Mouse (Mus musculus) embryonic facial prominence, embryonic 15.5 days (tissue): Measurements from ENCODE around the gene Hpca. TPM values are rescaled to one million over a fixed set of nuclear protein-coding genes. Genes with fewer than 3 reads are reported as not detected.

Source experiments
- ATAC-seq: fragments of 200-750 bp; cut with Nextera tagmentation; 2 replicates; pipeline ENCODE4 v1.8.0; 2017; ENCODE audit warnings: low read depth, moderate TSS enrichment; ENCODE audit not compliant: insufficient number of reproducible peaks, low FRiP score, low TSS enrichment
- H3K27ac ChIP-seq: fragments of 300-500 bp; sonication (generic); replicated peaks from 2 replicates; pipeline ENCODE4 v1.5.1; 2015; ENCODE audit warnings: mild to moderate bottlenecking, inconsistent platforms
- H3K27me3 ChIP-seq: fragments of 300-500 bp; sonication (generic); 2 replicates; pipeline ENCODE4 v1.6.1; 2015; ENCODE audit warnings: inconsistent platforms
- H3K36me3 ChIP-seq: fragments of 300-500 bp; sonication (generic); 2 replicates; pipeline ENCODE4 v1.6.1; 2015; ENCODE audit warnings: mild to moderate bottlenecking, inconsistent platforms
- H3K4me1 ChIP-seq: fragments of 300-500 bp; sonication (generic); 2 replicates; pipeline ENCODE4 v1.6.1; 2015; ENCODE audit warnings: inconsistent platforms
- H3K4me2 ChIP-seq: fragments of 300-500 bp; sonication (generic); replicated peaks from 2 replicates; pipeline ENCODE4 v1.6.1; 2015; ENCODE audit warnings: mild to moderate bottlenecking, inconsistent platforms
- H3K4me3 ChIP-seq: fragments of 300-500 bp; sonication (generic); replicated peaks from 2 replicates; pipeline ENCODE4 v1.5.1; 2015; ENCODE audit warnings: mild to moderate bottlenecking, inconsistent platforms
- H3K9ac ChIP-seq: fragments of 300-500 bp; sonication (generic); 2 replicates; pipeline ENCODE4 v1.6.1; 2015; ENCODE audit warnings: inconsistent platforms
- H3K9me3 ChIP-seq: fragments of 300-500 bp; sonication (generic); replicated peaks from 2 replicates; pipeline ENCODE4 v1.6.1; 2016; ENCODE audit warnings: inconsistent platforms
- WGBS: fragments of 180-500 bp; shearing (Covaris S2); methylation state at CpG from one replicate; pipeline ENCODE4 v1.1.7; 2015; 5-methylcytosine and 5-hydroxymethylcytosine counted together
- polyA plus RNA-seq: library from polyadenylated mRNA; unstranded; fragments of >200 nt; fragmentation: Nextera tagmentation; extraction: Ambion mirVana; gene quantifications from 2 replicates; pipeline ENCODE4 v1.2.1, GENCODE M21; 2015

Gene Hpca
- polyA plus RNA-seq, 1 experiment from 2014 or later: 2.2 TPM

DNA sequence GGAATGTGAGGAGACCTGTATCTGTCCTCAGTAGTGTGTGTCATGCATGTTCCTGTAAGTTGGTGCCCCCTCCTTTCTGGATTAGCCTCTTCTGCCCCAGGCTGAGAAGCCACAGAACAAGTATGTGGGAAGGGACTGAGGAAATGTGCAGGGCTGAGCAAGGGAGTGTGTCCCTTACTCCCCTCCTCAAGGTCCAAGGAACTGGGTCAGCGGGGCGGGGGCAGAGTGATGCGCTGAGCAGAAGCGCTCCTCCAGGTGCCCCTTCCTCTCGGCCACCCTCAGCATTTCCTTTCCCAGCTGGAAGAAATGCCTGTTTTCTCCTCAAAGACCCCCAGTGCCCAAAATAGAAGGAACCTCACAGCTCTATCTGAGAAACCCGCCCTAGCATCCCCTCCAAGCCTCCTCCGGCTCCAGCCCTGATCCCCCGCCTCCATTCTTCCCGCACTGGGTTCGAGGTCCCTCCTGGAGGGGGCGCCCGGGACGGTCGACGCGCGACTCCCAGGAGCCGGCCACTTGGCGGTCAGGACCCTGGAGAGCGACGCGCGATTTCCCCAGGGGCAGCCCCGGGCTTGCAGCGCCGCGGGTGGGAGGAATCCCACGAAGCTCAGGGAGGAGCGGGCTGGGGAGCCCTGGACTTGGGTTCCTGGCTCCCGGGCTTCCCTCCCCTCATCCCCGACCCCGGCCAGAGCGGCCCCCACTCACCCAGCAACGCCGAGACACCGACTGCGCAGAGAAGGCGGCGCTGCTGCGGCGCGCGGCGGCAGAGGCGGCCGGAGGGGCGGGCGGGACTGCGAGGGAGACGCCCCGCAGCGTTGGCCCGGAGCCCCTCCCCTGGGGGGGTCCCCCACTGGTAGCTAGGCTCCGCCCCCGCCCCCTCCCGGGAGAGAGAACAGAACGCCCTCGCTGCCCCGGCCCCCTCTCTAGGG lies 1.1 kb downstream of the Hpca start:
- Histone ChIP-seq H3K27me3 (peaks cover 53% of the 10 kb centered on the region), H3K36me3 (no peaks in the 10 kb centered on the region), H3K27ac (no peak overlapping the region), H3K4me2 (peak overlapping the region; percentile 93), H3K4me1 (peaks cover 27% of the 10 kb centered on the region), H3K9ac (no peak overlapping the region), H3K9me3 (no peaks in the 10 kb centered on the region), H3K4me3 (peak overlapping the region; percentile 46)
- ATAC-seq: peak; percentile 34; the same call in 1 of the 2 replicates
- whole genome bisulfite sequencing: 1% methylated on average over 59 of the region's 59 CpGs

DNA sequence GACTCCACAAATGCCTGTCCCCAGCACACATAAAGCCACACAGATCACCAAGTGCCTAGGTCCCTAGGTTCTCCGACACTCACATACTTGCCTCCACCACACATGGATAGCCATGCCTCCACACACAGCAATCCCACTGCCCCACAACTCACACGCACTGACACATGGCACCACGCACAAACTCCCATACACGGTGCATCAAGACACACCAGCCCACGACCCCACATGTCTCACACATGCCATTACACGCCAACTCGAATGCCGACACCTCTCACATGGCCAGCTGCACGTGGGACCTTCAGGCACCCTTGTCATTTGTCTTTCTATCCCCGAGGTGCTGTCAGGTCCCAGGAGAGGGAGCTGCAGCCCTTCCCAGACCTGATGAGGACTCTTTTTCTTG lies 2.1 kb downstream of the Hpca start:
- Histone ChIP-seq H3K36me3 (no peaks in the 10 kb centered on the region), H3K4me1 (peaks cover 18% of the 10 kb centered on the region), H3K27ac (no peak overlapping the region), H3K9me3 (no peaks in the 10 kb centered on the region), H3K9ac (no peak overlapping the region), H3K4me3 (no peak overlapping the region), H3K27me3 (peaks cover 47% of the 10 kb centered on the region), H3K4me2 (no peak overlapping the region)
- WGBS: 66% methylated on average over 10 of the region's 10 CpGs
- no peak for ATAC-seq

GRCm38 (mm10) chr4:129117720-129118510 lies 3.9 kb downstream of the Hpca start:
- H3K27ac ChIP-seq: no peak overlapping the region
- no peak overlapping the region for H3K4me2 ChIP-seq
- no peaks in the 10 kb centered on the region for H3K36me3 ChIP-seq
- no peak overlapping the region for H3K9ac ChIP-seq
- peaks cover 38% of the 10 kb centered on the region for H3K27me3 ChIP-seq
- 83% methylated on average over 14 of the region's 14 CpGs for WGBS
- no peaks in the 10 kb centered on the region for H3K9me3 ChIP-seq
- ATAC-seq: no peak
- H3K4me3 ChIP-seq: no peak overlapping the region
- H3K4me1 ChIP-seq: peaks cover 21% of the 10 kb centered on the region

- H3K9me3 ChIP-seq: no peaks in the 10 kb centered on the region
- peaks cover 24% of the 10 kb centered on the region for H3K4me1 ChIP-seq
- ATAC-seq: no peak
- H3K4me2 ChIP-seq: no peak overlapping the region
- no peak overlapping the region for H3K9ac ChIP-seq
- WGBS: 91% methylated on average over 8 of the region's 8 CpGs
- peaks cover 29% of the 10 kb centered on the region for H3K27me3 ChIP-seq
- no peak overlapping the region for H3K4me3 ChIP-seq
- H3K36me3 ChIP-seq: no peaks in the 10 kb centered on the region
- H3K27ac ChIP-seq: no peak overlapping the region
Measured at GRCm38 (mm10) chr4:129116703-129117102, 5.1 kb downstream of the Hpca start.

- Histone ChIP-seq H3K27ac (no peak overlapping the region), H3K27me3 (0 out of 2 replicates have a peak, but pooled peaks cover 4% of the 10 kb centered on the region), H3K4me1 (peaks cover 18% of the 10 kb centered on the region; the same call in 1 of the 2 replicates), H3K9ac (no peak overlapping the region), H3K4me3 (no peak overlapping the region), H3K9me3 (no peaks in the 10 kb centered on the region), H3K36me3 (no peaks in the 10 kb centered on the region), H3K4me2 (no peak overlapping the region)
- 32% methylated on average over 28 of the region's 28 CpGs for WGBS
- peak; percentile 76 for ATAC-seq
Measured at GRCm38 (mm10) chr4:129113083-129113988, 8.5 kb downstream of the Hpca start.

DNA sequence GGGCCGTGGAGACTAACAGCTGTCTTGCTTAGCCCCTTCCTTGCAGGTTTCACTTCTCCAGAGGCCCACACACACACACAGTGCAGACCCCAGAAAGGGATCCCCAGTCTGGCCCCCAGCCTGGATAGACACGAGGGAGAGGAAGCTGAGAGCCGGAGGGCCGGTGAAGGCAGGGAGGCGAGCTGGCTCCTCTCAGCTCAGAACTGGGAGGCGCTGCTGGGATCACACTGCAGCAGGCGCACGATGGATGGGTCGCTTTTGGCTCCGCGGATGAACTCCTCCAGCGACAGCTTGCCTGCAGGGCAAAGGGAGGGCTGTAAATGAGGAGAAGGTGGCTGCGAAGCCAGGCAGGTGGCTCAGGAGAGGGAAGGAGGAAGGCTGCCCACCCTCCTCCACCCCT lies 9.6 kb downstream of the Hpca start:
- H3K27ac ChIP-seq: no peak overlapping the region
- ATAC-seq: no peak
- WGBS: 38% methylated on average over 12 of the region's 13 CpGs
- no peak overlapping the region for H3K4me3 ChIP-seq
- no peak overlapping the region for H3K9ac ChIP-seq
- H3K9me3 ChIP-seq: no peaks in the 10 kb centered on the region
- H3K27me3 ChIP-seq: peaks cover 12% of the 10 kb centered on the region; the same call in 1 of the 2 replicates
- no peak overlapping the region for H3K4me2 ChIP-seq
- H3K36me3 ChIP-seq: no peaks in the 10 kb centered on the region
- peaks cover 24% of the 10 kb centered on the region; the same call in 1 of the 2 replicates for H3K4me1 ChIP-seq

- Histone ChIP-seq H3K36me3 (no peaks in the 10 kb centered on the region), H3K9ac (no peak overlapping the region), H3K27ac (no peak overlapping the region), H3K4me1 (peaks cover 26% of the 10 kb centered on the region; the same call in 1 of the 2 replicates), H3K4me3 (no peak overlapping the region), H3K4me2 (no peak overlapping the region), H3K9me3 (no peaks in the 10 kb centered on the region), H3K27me3 (peaks cover 17% of the 10 kb centered on the region)
- WGBS: 65% methylated on average over 11 of the region's 11 CpGs
- no peak for ATAC-seq
Measured at GRCm38 (mm10) chr4:129111350-129111749, 10.5 kb downstream of the Hpca start.

DNA sequence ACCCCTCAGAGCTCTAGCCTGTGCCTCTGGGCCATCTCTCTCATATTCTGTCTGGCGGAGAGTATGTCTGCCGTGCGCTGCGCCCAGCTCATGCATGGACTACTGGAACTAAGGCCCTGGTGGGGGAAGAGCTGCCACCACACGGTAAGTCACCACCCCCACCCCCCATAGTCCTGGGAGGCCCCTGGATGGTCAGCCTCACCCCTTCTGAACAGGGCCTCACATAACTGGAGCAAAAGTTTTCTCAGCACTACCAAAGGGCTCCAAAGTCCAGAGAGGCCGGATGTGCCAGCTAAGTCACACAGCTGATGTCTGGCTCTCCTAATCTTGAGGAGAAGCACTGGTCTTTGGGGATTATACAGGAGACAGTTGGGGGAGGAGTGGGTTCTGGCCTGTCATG lies 11.0 kb downstream of the Hpca start:
- Histone ChIP-seq H3K9me3 (no peaks in the 10 kb centered on the region), H3K9ac (no peak overlapping the region), H3K27ac (no peak overlapping the region), H3K4me3 (no peak overlapping the region), H3K4me2 (no peak overlapping the region), H3K27me3 (peaks cover 23% of the 10 kb centered on the region), H3K4me1 (peaks cover 26% of the 10 kb centered on the region; the same call in 1 of the 2 replicates), H3K36me3 (no peaks in the 10 kb centered on the region)
- 88% methylated on average over 6 of the region's 6 CpGs for WGBS
- ATAC-seq: no peak

DNA sequence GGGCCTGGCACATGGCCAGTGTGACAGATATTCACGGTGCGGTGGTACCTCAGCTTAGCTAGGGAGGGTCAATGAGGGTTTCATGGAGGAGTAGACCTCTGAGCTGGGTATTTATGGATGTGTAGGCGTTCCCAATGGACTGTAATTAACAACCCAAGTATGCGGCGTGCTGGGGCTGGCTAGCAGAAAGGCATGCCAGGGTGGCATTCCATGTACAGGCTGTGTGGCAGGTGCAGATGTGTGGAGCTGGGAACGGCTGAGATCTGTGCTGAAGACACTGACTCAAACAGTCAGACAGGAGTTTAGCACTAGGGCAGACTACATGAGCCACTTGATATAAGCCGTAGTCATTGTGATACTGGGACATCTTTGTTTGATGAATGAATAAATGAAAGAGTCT lies 13.2 kb downstream of the Hpca start:
- ATAC-seq: no peak
- Histone ChIP-seq H3K9ac (no peak overlapping the region), H3K27ac (no peak overlapping the region), H3K4me1 (peaks cover 32% of the 10 kb centered on the region), H3K27me3 (peaks cover 38% of the 10 kb centered on the region), H3K4me2 (no peak overlapping the region), H3K4me3 (no peak overlapping the region), H3K9me3 (no peaks in the 10 kb centered on the region), H3K36me3 (no peaks in the 10 kb centered on the region)
- WGBS: 68% methylated on average over 7 of the region's 7 CpGs

- Histone ChIP-seq H3K4me2 (no peak overlapping the region), H3K4me1 (peaks cover 26% of the 10 kb centered on the region), H3K4me3 (no peak overlapping the region), H3K9me3 (no peaks in the 10 kb centered on the region), H3K9ac (no peak overlapping the region), H3K36me3 (no peaks in the 10 kb centered on the region), H3K27ac (no peak overlapping the region), H3K27me3 (peaks cover 42% of the 10 kb centered on the region)
- 58% methylated on average over 10 of the region's 10 CpGs for WGBS
- no peak for ATAC-seq
Measured at GRCm38 (mm10) chr4:129107348-129107899, 14.4 kb downstream of the Hpca start.
